Mouse (Mus musculus) urinary bladder, postnatal 36 days (tissue): ENCODE measurements around the gene Prl7a2.

Experiments
- DNase-seq, 2 experiments: peaks; one replicate each; pipeline ENCODE4 v3.0.0; 2022; ENCODE audit warnings: low spot score in 2 of 2, mixed read lengths in 1 of 2

Gene Prl7a2

GRCm38 (mm10) chr13:27667936-27668335 is at the start of gene Prl7a2:
Gene Prl7a2, minus strand, starts transcription at chr13:27668036.
- no peak for DNase-seq

- no peak for DNase-seq
Measured at GRCm38 (mm10) chr13:27716636-27717035, 48.8 kb upstream of the Prl7a2 start, which contains the start of gene Prl7d1. Gene Prl7d1, minus strand, starts transcription at chr13:27716736.

- DNase-seq = peak in 1 of 2 experiments; percentile 2
Measured at GRCm38 (mm10) chr13:27706521-27706920, 38.7 kb upstream of the Prl7a2 start.

- DNase-seq = no peak
Measured at GRCm38 (mm10) chr13:27660747-27661146, 7.1 kb downstream of the Prl7a2 start.

GRCm38 (mm10) chr13:27642393-27642792 is 25.4 kb downstream of the Prl7a2 start, which contains the start of gene Prl7a1:
Gene Prl7a1, minus strand, starts transcription at chr13:27642493.
- DNase-seq = no peak

GRCm38 (mm10) chr13:27610482-27610881 is 57.4 kb downstream of the Prl7a2 start, which contains the start of gene Prl7b1:
Gene Prl7b1, minus strand, starts transcription at chr13:27610582.
- no peak for DNase-seq
